Mouse (Mus musculus): ENCODE measurements around the gene Anxa1. TPM values are rescaled to one million over a fixed set of nuclear protein-coding genes. Genes with fewer than 3 reads are reported as not detected.
A peak's percentile ranks its signal among the peaks of the same experiment; 100 is the strongest.

The Anxa1 gene
- total RNA-seq, 2 experiments from 2014 or later, result 489 to 634 TPM

- no peak for ATAC-seq (replicated peaks; ENCODE audit: poor library complexity)
Measured at GRCm38 (mm10) chr19:20385645-20386044, 5.1 kb downstream of the Anxa1 start.

DNA sequence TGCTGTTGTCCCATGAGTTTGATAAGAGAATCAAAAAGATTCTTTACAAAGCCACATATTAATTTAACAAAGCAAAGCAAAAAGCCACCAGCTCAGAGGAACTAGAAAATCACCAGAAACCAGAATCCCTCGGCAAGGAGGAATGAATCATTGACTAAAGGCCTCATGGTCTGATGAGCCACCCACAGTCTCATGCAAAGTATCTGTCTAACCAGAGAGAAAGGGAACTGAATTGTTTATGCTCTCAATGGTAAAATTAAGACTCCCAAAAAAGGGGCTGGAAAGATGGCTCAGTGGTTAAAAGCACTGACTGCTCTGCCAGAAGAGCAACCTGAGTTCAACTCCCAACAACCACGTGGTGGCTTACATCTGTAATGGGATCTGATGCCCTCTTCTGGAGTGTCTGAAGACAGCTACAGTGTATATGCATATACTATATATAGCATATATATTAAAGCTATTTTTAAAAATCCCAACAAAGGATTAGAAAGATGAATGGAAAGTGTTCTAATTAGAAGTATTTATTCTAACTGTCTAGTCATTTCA, 9.5 kb downstream of the Anxa1 start:
- ATAC-seq (replicated peaks; ENCODE audit: poor library complexity), result no peak

GRCm38 (mm10) chr19:20370175-20370574, 20.6 kb downstream of the Anxa1 start:
- ATAC-seq (replicated peaks; ENCODE audit: poor library complexity), result no peak

- no peak for ATAC-seq (replicated peaks; ENCODE audit: poor library complexity)
Measured at GRCm38 (mm10) chr19:20366571-20366970, 24.2 kb downstream of the Anxa1 start.

DNA sequence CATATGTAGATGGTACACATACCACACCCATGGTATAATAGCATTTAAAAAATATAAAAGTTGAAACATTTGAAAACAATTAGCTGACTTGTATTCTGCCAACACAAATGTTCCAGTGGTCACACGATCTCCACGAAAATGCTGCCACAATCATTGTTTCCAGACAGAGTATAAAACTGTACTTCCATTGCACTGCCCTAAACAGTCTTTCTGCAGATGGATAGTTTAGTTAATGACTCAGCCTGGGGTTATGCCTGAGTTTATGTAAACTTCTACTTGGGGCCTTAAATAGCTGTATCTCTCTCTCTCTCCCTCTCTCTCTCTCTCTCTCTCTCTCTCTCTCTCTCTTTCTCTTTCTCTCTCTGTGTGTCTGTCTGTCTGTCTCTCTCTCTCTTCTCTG, 24.7 kb downstream of the Anxa1 start:
- ATAC-seq (replicated peaks; ENCODE audit: poor library complexity), result no peak

- no peak for ATAC-seq (replicated peaks; ENCODE audit: poor library complexity)
Measured at GRCm38 (mm10) chr19:20365364-20365763, 25.4 kb downstream of the Anxa1 start.

DNA sequence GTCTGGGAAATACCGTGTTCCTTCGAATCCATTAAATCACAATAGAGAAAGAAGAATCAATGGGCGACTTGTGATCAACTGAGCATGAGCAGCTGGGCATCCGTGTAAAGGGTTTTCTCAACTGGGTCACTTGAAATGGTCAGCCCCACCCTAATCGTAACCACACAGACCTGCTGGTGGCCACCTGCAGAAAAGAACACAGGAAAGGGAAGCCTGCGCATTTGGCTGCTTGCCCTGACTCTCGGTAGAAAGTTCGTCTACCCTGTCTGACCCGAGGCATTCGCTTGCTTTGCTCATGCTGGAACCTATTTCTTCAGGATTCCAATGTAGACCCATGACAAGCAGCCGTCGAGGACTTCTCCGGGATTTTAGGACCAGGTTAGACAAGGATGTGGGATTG, 25.8 kb downstream of the Anxa1 start:
- ATAC-seq (replicated peaks; ENCODE audit: poor library complexity), result no peak; the same call in 1 of the 2 replicates

- peak; percentile 90 for ATAC-seq (replicated peaks; ENCODE audit: poor library complexity)
Measured at GRCm38 (mm10) chr19:20363221-20363620, 27.5 kb downstream of the Anxa1 start.

DNA sequence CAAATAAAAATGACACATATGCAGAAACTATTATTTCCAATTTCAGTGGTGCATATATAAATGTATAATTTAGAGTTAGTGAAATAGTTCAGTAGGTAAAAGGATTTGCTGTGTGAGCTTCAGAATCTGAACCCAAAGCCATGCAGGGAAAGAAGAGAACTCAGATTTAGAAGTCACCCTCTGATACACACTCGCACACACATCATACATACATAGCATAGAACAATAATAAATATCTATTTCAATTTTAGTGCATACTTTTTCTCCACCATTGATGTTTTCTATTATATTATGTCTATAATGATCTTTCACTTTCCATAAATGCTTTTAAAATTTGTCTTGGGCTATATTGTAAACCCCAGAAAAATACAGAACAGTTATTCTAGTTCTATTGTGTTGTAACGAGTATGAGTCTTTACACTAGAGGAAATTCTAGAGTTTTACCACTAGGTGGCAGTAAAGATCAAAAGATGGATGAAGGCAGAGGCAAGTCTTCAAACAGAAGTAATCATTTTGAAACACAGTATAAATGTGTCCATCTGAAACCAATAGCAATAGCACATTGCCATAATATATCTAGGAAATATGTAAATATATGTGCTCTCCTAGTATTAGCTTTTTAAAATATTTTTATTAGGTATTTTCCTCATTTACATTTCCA, 28.7 kb downstream of the Anxa1 start:
- ATAC-seq (replicated peaks; ENCODE audit: poor library complexity), result peak; percentile 90

- ATAC-seq (replicated peaks; ENCODE audit: poor library complexity), result no peak
Measured at GRCm38 (mm10) chr19:20358679-20359078, 32.1 kb downstream of the Anxa1 start.

DNA sequence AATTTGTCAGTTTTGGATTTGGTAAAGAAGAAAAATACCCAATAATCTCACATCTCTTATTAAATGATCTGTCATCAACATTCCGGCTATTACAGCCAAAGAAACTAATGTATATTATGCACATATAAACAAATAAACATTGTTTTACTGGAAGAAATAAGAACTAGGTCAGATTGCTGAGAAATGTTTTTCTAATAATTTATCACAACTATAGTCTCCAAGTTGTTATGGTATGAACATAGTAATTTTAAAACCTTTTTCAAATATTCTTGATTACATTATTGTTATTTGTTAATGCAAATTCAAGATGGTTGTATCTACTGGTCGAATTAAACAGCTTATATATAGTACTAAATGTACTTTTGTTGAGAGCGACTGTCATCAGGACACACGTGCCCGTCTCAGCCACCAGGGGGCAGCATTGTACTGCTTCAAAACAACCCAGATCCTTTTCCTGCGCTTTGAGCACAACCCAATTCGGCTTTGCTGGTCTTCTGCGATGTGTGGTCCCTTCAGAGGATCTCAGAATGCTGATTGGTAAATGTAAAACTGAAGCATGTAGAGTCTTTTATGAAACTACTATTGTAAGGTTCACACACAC, 45.3 kb downstream of the Anxa1 start:
- peak; percentile 98 for ATAC-seq (replicated peaks; ENCODE audit: poor library complexity)

DNA sequence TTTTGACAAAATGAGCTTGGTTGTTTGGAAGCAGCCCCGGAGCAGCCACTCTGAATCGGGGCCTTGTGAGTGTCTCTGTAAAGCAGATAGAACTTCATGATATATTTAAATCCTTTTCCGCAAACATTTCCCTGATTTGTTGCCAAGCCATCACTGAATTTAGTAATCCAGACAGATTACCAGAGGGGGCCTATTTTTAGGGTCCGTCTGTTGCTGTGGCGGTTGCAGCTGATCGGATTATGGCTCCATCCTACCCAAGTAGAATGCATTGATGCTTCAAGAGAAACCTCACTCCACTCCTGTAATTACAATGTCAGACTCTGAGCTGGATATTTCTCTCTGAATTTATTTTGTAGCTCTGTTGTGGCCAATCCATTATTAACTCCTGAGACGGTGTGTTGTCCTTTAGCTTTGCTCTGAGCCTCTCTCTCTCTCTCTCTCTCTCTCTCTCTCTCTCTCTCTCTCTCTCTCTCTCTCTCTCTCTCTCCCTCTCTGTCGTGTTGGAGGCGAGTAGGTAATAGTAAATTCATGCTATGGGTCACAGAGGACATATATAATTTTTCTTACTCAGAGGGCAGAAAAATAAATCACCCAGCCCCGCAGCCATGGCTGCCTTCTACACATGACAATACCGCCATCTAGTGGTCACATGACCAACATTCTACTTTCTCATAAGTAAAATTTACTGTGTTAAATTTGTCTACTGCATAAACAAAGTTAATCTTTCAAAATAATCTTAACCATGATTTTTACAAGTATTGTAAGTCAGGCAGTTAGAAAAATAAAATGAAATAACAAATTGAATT, 46.0 kb downstream of the Anxa1 start:
- ATAC-seq (replicated peaks; ENCODE audit: poor library complexity), result peak; percentile 94

DNA sequence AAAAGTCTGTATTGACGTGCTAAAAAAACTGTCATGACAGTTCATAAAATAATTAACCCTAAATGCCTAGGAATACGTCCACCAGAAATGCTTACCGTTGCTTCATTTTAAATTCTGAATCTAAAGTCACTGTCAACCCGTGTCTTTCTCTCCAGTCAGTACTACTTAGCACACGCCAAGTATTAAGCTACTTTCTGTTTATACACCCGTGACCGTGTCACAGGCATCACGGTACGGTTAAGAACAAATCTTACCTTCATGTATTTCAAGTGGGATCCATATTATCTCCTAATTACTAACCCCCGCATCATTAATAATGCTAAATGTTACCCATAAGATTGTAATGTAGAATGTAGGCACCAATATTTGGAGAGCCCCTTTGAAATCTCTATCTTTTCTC, 46.7 kb downstream of the Anxa1 start:
- ATAC-seq (replicated peaks; ENCODE audit: poor library complexity), result no peak

Other genes with a start within 250 kb of the Anxa1 start
- gene Aldh1a1, start 101.8 kb upstream of the Anxa1 start, total RNA-seq (2015), result 3.5 and 6.3 TPM in 2 replicates
- gene Aldh1a1, start 101.8 kb upstream of the Anxa1 start, total RNA-seq (2017), result 11.1 and 17.7 TPM in 2 replicates